Mouse (Mus musculus): ENCODE data around the gene Vsig1. TPM values are rescaled to one million over a fixed set of nuclear protein-coding genes. Genes with fewer than 3 reads are reported as not detected.

The Vsig1 gene
- total RNA-seq, 2 experiments from 2014 or later, result not detected

Other genes starting within 250 kb of the Vsig1 start
- gene Mid2, start 243.0 kb upstream of the Vsig1 start, total RNA-seq (2021), result 10 to 100 TPM; 19.7 to 20.1 TPM
- gene Tex13b, start 94.2 kb upstream of the Vsig1 start, total RNA-seq (2021), result not detected
- gene Psmd10, start 49.1 kb downstream of the Vsig1 start, total RNA-seq (2021), result 10 to 100 TPM; 19.0 to 19.3 TPM
- 1 to 10 TPM; 6.6 to 9.6 TPM for gene Atg4a, start 49.3 kb downstream of the Vsig1 start, total RNA-seq (2021)

Measured in layer of hippocampus, postnatal 25 days (tissue).